Mouse (Mus musculus) urinary bladder, adult 18-20 months (tissue): ENCODE results near the gene Ski.

Experiments used
- DNase-seq, 2 experiments: peaks; one replicate each; pipeline ENCODE4 v3.0.0; 2022; ENCODE audit warnings: low spot score in 2 of 2, mixed read lengths in 2 of 2

Gene Ski

GRCm38 (mm10) chr4:155129996-155130395, 92.4 kb downstream of the Ski start:
- peak in 1 of 2 experiments; percentile 84 for DNase-seq

DNA sequence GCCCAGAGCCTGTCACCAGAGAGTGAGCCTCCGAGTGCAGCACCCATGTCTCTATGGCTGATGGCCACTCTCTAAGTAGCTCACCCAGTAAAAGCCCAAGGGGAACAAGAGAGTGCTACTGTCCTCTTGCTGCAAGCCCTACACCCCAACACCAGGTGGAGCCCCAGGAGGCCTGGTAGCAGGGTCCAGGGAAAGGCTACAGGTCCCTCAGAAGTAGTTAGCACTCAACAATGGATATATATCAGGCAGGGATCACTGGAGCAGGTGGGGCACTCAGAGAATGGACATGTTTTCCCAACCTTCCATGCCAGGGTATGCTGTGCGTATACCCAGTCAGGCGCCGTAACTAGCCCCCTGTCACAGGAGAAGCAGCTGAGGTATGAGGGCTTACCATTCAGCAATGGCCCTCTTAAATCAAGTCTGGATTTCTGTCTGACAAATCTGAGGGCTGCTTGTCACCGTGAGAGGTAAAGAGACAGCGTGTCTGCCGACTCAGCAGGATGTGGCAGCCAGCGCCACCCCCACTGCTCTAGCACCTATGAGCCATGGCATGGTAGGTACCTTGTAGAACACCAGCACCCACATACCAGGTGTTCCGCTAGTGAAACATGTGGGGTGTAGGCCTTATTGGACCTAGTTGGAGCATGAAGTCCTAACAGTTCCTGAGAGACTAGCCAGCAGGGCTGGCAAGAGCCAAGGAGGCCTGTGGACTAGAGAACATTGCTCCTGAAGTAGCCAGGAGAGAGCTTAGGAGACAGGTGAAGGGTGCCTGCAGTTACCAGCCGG, 93.1 kb downstream of the Ski start:
- DNase-seq = no peak

- no peak for DNase-seq
Measured at GRCm38 (mm10) chr4:155128411-155128810, 94.0 kb downstream of the Ski start.

DNA sequence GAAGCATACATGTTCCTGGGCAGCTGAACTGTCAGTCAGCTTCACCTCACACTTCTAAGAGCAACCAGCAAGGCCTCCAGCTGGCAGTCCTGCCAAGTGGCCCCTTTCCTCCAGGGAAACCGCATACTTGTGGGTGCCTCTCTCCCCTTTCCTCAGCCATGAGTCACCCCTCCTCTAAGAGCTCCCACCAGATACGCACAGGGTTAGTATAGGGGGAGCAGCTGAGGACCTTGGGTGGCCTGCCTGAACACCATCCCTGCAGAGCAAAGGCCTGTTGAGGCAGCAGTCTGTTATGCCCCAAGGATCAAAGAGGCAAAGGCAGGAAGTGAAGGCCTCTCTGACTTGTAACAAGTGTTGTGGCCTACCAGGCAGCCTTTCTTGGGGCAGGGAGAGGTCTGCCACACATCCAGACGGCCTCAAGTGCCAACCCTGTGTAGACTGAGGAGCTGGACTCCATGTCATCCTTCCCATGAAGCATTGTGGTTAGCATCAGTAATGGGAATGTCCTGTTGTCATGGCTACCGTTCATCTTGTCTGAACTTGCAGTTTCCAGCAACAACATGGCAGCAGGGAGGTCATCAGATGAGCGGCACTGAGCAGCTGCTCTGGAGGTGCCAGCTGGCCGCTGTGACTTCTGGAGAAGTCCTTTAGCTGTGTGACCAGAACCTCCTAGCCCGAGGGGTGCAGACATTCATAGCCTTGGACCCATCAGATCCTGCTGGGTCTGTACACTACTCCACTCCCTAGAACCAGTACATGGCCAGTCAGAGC, 95.6 kb downstream of the Ski start:
- DNase-seq = no peak

- no peak for DNase-seq
Measured at GRCm38 (mm10) chr4:155126194-155126593, 96.2 kb downstream of the Ski start.

DNA sequence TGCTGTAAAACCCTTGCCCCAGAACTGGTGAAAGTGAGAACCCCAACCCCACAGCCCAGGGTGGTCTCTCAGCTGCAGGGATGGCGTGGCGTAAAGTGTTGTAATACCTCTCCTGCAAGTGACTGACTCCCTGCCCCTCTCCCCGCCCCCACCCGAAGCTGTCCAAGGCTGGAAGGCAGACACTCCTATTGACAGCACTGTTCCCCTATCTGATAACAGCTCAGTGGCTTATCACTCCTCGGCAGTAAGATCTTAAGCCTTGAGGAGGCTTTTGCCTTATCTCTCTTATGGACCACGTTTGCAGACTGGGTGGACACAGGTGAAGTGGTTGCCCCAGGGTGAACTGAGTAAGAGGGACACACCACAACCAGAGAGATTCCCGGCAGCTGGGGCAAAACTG, 97.1 kb downstream of the Ski start:
- no peak for DNase-seq

DNA sequence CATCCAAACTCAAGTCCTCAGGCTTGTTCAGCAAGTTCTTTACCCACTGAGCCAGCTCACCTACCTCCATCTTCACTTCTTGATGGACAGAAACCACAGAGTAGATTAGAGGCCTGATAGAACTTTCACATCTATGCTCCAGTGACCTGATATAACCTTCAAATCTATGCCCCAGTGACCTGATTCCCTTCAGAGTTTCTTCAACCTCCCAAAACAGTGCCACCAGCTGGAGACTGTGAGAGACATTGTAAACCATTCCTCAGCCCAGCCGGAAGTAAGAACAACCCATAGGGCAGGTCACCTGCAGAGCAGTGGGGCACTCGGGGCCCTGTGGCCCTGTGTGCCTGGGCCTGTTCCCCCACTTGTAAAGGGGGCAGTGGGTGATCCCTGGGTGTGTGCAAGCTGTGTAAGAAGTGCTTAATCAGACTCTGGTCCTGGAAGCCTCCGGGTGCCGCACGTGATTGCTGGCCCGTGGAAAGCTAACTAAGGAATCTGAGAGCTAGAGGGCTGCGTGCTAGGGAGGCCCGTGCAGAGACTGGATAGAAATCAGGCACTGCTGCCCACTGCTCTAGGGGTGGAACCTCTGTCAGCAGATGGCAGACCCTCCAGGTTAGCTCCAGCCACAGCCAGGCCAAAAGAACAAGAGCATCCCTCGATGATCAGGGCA, 98.4 kb downstream of the Ski start:
- DNase-seq = no peak

GRCm38 (mm10) chr4:155122444-155123040, 99.8 kb downstream of the Ski start:
- DNase-seq = peak in 1 of 2 experiments; percentile 68

- DNase-seq = no peak
Measured at GRCm38 (mm10) chr4:155121915-155122443, 100.4 kb downstream of the Ski start.

DNA sequence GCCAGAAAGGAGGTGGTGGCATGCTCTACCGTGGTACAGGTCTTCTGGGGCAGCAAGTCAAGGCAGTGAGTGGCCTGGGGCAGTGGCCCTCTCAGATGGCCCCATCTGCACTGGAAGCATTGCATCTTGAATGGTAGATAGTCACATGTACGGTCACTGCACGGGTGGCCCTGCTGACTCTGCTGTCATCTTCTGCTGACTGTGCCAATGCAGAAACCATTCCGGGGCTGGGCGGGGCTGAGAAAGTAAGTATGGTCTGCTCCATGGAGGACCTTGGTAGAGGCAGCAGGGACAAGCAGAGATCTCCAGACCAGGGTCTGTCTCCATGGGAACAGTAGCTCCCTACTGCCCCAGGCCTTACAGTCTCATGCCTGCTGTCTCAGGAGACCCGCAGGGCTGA, 101.2 kb downstream of the Ski start:
- DNase-seq = no peak

DNA sequence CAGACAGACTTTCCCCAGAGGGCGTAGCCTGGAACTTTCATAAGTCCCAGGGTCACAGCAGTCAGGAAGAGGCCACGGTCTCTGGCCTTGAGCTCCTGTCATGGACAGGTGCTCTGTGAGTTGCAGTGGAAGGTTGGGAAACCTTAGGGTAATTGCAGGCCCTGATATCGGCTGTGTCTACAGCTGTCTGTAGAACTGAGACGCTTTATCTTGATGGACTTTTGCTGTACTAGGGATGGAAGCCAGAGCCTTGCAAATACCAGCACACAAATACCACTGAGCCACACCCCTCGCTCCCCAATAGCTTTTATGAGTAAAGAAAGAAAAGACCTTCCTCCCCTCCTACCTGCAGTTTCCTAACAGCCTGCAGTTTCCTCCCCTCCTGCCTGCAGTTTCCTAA, 101.8 kb downstream of the Ski start:
- DNase-seq = peak in 1 of 2 experiments; percentile 48

DNA sequence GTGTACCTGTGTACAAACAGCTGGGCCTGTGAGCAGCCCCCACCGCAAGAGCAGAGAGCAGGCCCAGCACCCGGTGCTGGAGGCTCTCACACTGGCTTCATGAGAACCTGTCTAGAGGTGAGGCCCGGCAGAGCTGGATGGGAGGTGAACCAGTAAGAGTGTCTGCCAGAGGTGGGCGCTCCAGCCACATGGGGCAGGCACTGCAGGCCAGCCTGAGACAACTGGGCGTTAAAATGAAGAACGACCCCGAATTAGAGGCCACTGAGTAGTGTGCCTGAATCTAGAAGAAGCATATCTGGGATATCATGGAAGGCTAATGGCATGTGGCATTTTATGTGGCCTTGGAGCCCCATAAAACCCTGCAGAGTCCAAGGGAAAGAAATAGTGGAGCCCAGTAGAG, 102.4 kb downstream of the Ski start:
- DNase-seq = no peak

DNA sequence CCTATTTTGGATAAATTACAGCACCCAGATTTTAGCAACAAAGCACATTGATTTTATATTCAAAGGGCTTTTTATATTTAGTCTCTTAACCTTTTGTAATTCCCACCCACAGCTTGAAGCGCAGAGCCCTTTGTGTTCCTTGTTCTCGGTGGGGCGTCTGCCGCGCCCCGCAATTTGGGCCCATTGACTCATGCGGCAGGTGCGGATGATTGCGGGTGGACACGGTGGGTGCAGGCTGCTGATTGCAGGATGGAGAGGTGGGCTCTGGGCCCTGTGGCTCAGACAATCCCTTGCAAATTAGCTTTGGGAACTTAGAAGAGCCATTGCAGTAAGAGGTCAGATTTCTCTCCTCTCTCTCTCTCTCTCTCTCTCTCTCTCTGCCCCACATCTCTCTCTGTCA, 104.1 kb downstream of the Ski start:
- no peak for DNase-seq

GRCm38 (mm10) chr4:155117396-155117978, 104.9 kb downstream of the Ski start:
- no peak for DNase-seq

GRCm38 (mm10) chr4:155116607-155117006, 105.8 kb downstream of the Ski start:
- no peak for DNase-seq

DNA sequence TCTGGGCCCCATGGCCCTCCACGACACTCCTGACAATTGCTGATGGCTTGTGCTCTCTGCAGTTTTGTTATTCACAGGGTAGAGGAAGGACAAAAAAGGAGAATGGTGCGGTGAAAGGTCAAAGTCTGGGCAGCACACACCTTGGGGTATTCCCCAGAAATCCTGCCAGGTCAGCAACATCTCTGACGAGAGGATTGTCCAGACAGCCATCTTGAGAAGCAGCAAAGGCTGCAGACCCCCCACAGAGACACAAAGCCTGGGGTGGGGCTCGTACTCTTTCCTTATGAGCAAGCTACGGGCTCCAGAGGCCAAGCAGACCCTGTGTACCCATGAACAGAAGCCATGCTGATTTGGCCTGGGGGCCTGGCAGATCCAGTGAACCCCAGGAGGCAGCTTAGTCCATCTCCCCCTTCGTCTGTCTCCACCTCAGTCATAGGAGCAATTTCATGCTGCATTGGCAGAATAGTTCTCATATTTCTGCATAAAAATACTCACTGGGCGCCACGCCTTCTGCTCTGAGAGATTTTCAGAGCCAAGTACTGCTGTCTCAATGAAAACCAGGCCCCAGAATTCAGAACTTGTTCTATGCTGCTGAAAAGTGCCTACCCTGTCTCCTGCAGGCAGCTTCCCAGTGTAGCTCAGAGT, 108.5 kb downstream of the Ski start:
- no peak for DNase-seq

DNA sequence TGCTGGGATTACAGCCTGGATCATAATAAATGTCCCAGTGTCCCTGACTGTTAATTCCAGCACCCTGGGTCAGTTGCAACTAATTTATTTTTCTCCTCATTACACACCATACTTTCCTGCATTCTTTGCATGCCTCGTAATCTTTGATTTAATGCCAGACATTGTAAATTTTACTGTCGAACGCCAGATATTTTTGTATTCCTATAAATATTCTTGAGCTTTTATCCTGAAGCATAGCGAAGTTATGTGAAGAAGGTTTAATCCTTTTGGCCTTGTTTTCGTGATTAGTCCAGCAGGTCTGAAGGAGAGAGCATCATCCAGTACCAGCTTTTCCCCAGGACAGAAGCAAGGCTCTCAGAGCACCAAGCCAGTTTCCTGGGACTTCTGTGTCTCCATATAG, 112.9 kb downstream of the Ski start:
- DNase-seq = no peak

GRCm38 (mm10) chr4:155107886-155108285, 114.5 kb downstream of the Ski start:
- no peak for DNase-seq
